13 mouse cellular contexts compared by ENCODE assay signal in genomic region chr14:75847669-75848068, GRCm38 (mm10). TPM values are rescaled to one million over a fixed set of nuclear protein-coding genes. Genes with fewer than 3 reads are reported as not detected.
A peak's percentile ranks its signal among the peaks of the same experiment; 100 is the strongest.
DNase-seq lines count a peak whose midpoint lies in the region; ATAC-seq and TF ChIP-seq lines count a peak whose summit lies in the region.
"Had no signal": no experiment of that assay in that cellular context is flagged by ENCODE, and none has a peak within 500 bp of the region (broad histone marks: within the 10 kb centered on the region; RNA-seq: fewer than 3 reads in every experiment).

No protein-coding gene starts in this region.

- ATAC-seq in forebrain, embryonic 13.5 days, result no peak
- ATAC-seq in forebrain, postnatal 0 days, result no peak
- ATAC-seq in hindbrain, embryonic 13.5 days (ENCODE audit: low FRiP score), result no peak
- no peak for ATAC-seq in hindbrain, embryonic 16.5 days
- ATAC-seq in midbrain, embryonic 13.5 days, result no peak
- ATAC-seq in midbrain, embryonic 11.5 days (ENCODE audit: low FRiP score), result no peak
- ATAC-seq: Patski had no signal

- no peaks in the 10 kb centered on the region for H3K9me3 ChIP-seq in forebrain, embryonic 13.5 days (replicated peaks)
- no peaks in the 10 kb centered on the region for H3K9me3 ChIP-seq in forebrain, postnatal 0 days (ENCODE audit: low read length)
- H3K9me3 ChIP-seq in hindbrain, embryonic 13.5 days, result no peaks in the 10 kb centered on the region
- H3K9me3 ChIP-seq in hindbrain, embryonic 16.5 days (ENCODE audit: control insufficient read depth, low read length), result no peaks in the 10 kb centered on the region
- no peaks in the 10 kb centered on the region for H3K9me3 ChIP-seq in midbrain, embryonic 13.5 days
- H3K9me3 ChIP-seq in midbrain, embryonic 11.5 days (ENCODE audit: control insufficient read depth, low read length), result no peaks in the 10 kb centered on the region
- H3K9me3 ChIP-seq: hindbrain, embryonic 15.5 days had no signal

- H3K9ac ChIP-seq in forebrain, embryonic 13.5 days, result peak overlapping the region; percentile 23; the same call in 1 of the 2 replicates
- H3K9ac ChIP-seq in forebrain, postnatal 0 days, result no peak overlapping the region
- no peak overlapping the region for H3K9ac ChIP-seq in hindbrain, embryonic 13.5 days
- H3K9ac ChIP-seq in hindbrain, embryonic 16.5 days (ENCODE audit: low read depth, low read length), result no peak overlapping the region
- no peak overlapping the region; the same call in 1 of the 2 replicates for H3K9ac ChIP-seq in midbrain, embryonic 13.5 days (replicated peaks)
- no peak overlapping the region for H3K9ac ChIP-seq in midbrain, embryonic 11.5 days (ENCODE audit: low read length)
- H3K9ac ChIP-seq: hindbrain, embryonic 15.5 days had no signal

- no peaks in the 10 kb centered on the region for H3K27me3 ChIP-seq in forebrain, embryonic 13.5 days
- no peaks in the 10 kb centered on the region for H3K27me3 ChIP-seq in forebrain, postnatal 0 days (ENCODE audit: insufficient read depth, low read length)
- no peaks in the 10 kb centered on the region for H3K27me3 ChIP-seq in hindbrain, embryonic 13.5 days
- no peaks in the 10 kb centered on the region for H3K27me3 ChIP-seq in hindbrain, embryonic 16.5 days (replicated peaks; ENCODE audit: control insufficient read depth, insufficient read depth, low read length)
- no peaks in the 10 kb centered on the region for H3K27me3 ChIP-seq in midbrain, embryonic 13.5 days
- no peaks in the 10 kb centered on the region for H3K27me3 ChIP-seq in midbrain, embryonic 11.5 days (ENCODE audit: control insufficient read depth, insufficient read depth, low read length)
- H3K27me3 ChIP-seq: hindbrain, embryonic 15.5 days; Patski had no signal

- H3K4me3 ChIP-seq in forebrain, embryonic 13.5 days, result 0 out of 2 replicates have a peak overlapping the region, but pooled peaks have one; percentile 4
- no peak overlapping the region for H3K4me3 ChIP-seq in forebrain, postnatal 0 days (ENCODE audit: low read depth, low read length)
- no peak overlapping the region for H3K4me3 ChIP-seq in hindbrain, embryonic 13.5 days
- H3K4me3 ChIP-seq in hindbrain, embryonic 16.5 days (ENCODE audit: low read length), result no peak overlapping the region
- no peak overlapping the region for H3K4me3 ChIP-seq in midbrain, embryonic 13.5 days (replicated peaks)
- no peak overlapping the region for H3K4me3 ChIP-seq in midbrain, embryonic 11.5 days (ENCODE audit: low read depth, low read length)
- H3K4me3 ChIP-seq: hindbrain, embryonic 15.5 days had no signal

- H3K36me3 ChIP-seq in forebrain, embryonic 13.5 days (ENCODE audit: poor library complexity, severe bottlenecking), result peaks cover 58% of the 10 kb centered on the region
- H3K36me3 ChIP-seq in forebrain, postnatal 0 days (ENCODE audit: insufficient read depth), result peaks cover 44% of the 10 kb centered on the region
- H3K36me3 ChIP-seq in hindbrain, embryonic 13.5 days, result peaks cover 54% of the 10 kb centered on the region
- H3K36me3 ChIP-seq in hindbrain, embryonic 16.5 days (ENCODE audit: control insufficient read depth, insufficient read depth, low read length), result peaks cover 36% of the 10 kb centered on the region
- peaks cover 52% of the 10 kb centered on the region for H3K36me3 ChIP-seq in midbrain, embryonic 13.5 days
- H3K36me3 ChIP-seq in midbrain, embryonic 11.5 days (ENCODE audit: control insufficient read depth, insufficient read depth, low read length), result peaks cover 34% of the 10 kb centered on the region

- DNase-seq in forebrain, postnatal 0 days, result no peak
- DNase-seq in midbrain, embryonic 11.5 days (ENCODE audit: low spot score, missing footprints), result no peak
- DNase-seq in naive thymus-derived CD4-positive, alpha-beta T cell, adult 2 months (ENCODE audit: low read depth), result peak; percentile 31
- DNase-seq in spleen, postnatal 10 days (ENCODE audit: low spot score in 2 of 2), result no peak
- DNase-seq: cerebellum, postnatal 25 days; kidney, postnatal 14 days; thymus, postnatal 14 days had no signal

- WGBS in forebrain, embryonic 13.5 days, result 83% methylated on average over 4 of the region's 4 CpGs
- 68% methylated on average over 4 of the region's 4 CpGs for WGBS in forebrain, postnatal 0 days
- WGBS in hindbrain, embryonic 13.5 days, result 91% methylated on average over 4 of the region's 4 CpGs
- 87% methylated on average over 4 of the region's 4 CpGs for WGBS in hindbrain, embryonic 16.5 days
- WGBS in midbrain, embryonic 13.5 days, result 91% methylated on average over 4 of the region's 4 CpGs
- 89% methylated on average over 4 of the region's 4 CpGs for WGBS in midbrain, embryonic 11.5 days

- peak overlapping the region; percentile 66; the same call in 1 of the 2 replicates for H3K4me2 ChIP-seq in forebrain, embryonic 13.5 days
- no peak overlapping the region for H3K4me2 ChIP-seq in forebrain, postnatal 0 days (ENCODE audit: low read depth)
- 0 out of 2 replicates have a peak overlapping the region, but pooled peaks have one; percentile 63 for H3K4me2 ChIP-seq in hindbrain, embryonic 13.5 days
- no peak overlapping the region; the same call in 1 of the 2 replicates for H3K4me2 ChIP-seq in hindbrain, embryonic 16.5 days (ENCODE audit: low read length)
- H3K4me2 ChIP-seq in midbrain, embryonic 13.5 days (replicated peaks), result peak overlapping the region; percentile 72; the same call in 1 of the 2 replicates
- no peak overlapping the region for H3K4me2 ChIP-seq in midbrain, embryonic 11.5 days

- no peak for TF ChIP-seq CTCF in forebrain, postnatal 0 days (IDR thresholded peaks at IDR 0.05; ENCODE audit: low read depth)

- H3K4me1 ChIP-seq in forebrain, embryonic 13.5 days, result peaks cover 43% of the 10 kb centered on the region
- H3K4me1 ChIP-seq in forebrain, postnatal 0 days (ENCODE audit: insufficient read depth), result peaks cover 6% of the 10 kb centered on the region; the same call in 1 of the 2 replicates
- H3K4me1 ChIP-seq in hindbrain, embryonic 13.5 days (replicated peaks), result peaks cover 45% of the 10 kb centered on the region
- H3K4me1 ChIP-seq in hindbrain, embryonic 16.5 days (ENCODE audit: control insufficient read depth, insufficient read depth, low read depth, low read length), result peaks cover 17% of the 10 kb centered on the region
- H3K4me1 ChIP-seq in midbrain, embryonic 13.5 days (replicated peaks), result peaks cover 45% of the 10 kb centered on the region
- H3K4me1 ChIP-seq in midbrain, embryonic 11.5 days (ENCODE audit: control insufficient read depth, insufficient read depth, low read length), result peaks cover 20% of the 10 kb centered on the region

- H3K27ac ChIP-seq in forebrain, embryonic 13.5 days, result no peak overlapping the region
- H3K27ac ChIP-seq in forebrain, postnatal 0 days (ENCODE audit: low read depth, low read length), result no peak overlapping the region
- no peak overlapping the region for H3K27ac ChIP-seq in hindbrain, embryonic 13.5 days
- no peak overlapping the region for H3K27ac ChIP-seq in hindbrain, embryonic 16.5 days (ENCODE audit: low read depth, low read length)
- H3K27ac ChIP-seq in midbrain, embryonic 13.5 days, result no peak overlapping the region
- no peak overlapping the region for H3K27ac ChIP-seq in midbrain, embryonic 11.5 days (ENCODE audit: low read depth, low read length)
- H3K27ac ChIP-seq: hindbrain, embryonic 15.5 days had no signal

RNA-seq across cellular contexts. Expression of gene Tpt1, which starts 2.8 kb away (rescaled TPM):
- 977 and 1,124 TPM in 2 replicates for polyA plus RNA-seq in forebrain, embryonic 13.5 days (2015; fragmentation: Nextera tagmentation; extraction: Ambion mirVana)
- 738 and 1,020 TPM in 2 replicates for total RNA-seq in forebrain, postnatal 0 days (2014; rRNA removed)
- 708 and 819 TPM in 2 replicates for polyA plus RNA-seq in forebrain, postnatal 0 days (2015; fragmentation: Nextera tagmentation; extraction: Ambion mirVana)
- polyA plus RNA-seq in hindbrain, embryonic 13.5 days (2015; fragmentation: Nextera tagmentation; extraction: Ambion mirVana), result 884 and 886 TPM in 2 replicates
- polyA plus RNA-seq in hindbrain, embryonic 16.5 days (2015; fragmentation: Nextera tagmentation; extraction: Ambion mirVana), result 585 and 607 TPM in 2 replicates
- 876 and 886 TPM in 2 replicates for polyA plus RNA-seq in midbrain, embryonic 13.5 days (2015; fragmentation: Nextera tagmentation; extraction: Ambion mirVana)
- polyA plus RNA-seq in midbrain, embryonic 11.5 days (2014; fragmentation: Nextera tagmentation; extraction: Ambion mirVana), result 1,099 and 1,119 TPM in 2 replicates

Comparison
In these comparisons a context has a peak if more than half of its experiments do, and no peak if none do; other contexts are left out.
1. H3K4me2 ChIP-seq: peak in forebrain, embryonic 13.5 days (single experiment), hindbrain, embryonic 13.5 days (single experiment) and midbrain, embryonic 13.5 days (single experiment); none in forebrain, postnatal 0 days (single experiment), hindbrain, embryonic 16.5 days (single experiment) and midbrain, embryonic 11.5 days (single experiment).